Mouse (Mus musculus) urinary bladder, postnatal 4 days (tissue): ENCODE results near the gene Gm10031.

ENCODE experiments used
- DNase-seq, 2 experiments: peaks; one replicate each; pipeline ENCODE4 v3.0.0; 2021 to 2022; ENCODE audit warnings: low spot score in 2 of 2

Gm10031 gene

DNA sequence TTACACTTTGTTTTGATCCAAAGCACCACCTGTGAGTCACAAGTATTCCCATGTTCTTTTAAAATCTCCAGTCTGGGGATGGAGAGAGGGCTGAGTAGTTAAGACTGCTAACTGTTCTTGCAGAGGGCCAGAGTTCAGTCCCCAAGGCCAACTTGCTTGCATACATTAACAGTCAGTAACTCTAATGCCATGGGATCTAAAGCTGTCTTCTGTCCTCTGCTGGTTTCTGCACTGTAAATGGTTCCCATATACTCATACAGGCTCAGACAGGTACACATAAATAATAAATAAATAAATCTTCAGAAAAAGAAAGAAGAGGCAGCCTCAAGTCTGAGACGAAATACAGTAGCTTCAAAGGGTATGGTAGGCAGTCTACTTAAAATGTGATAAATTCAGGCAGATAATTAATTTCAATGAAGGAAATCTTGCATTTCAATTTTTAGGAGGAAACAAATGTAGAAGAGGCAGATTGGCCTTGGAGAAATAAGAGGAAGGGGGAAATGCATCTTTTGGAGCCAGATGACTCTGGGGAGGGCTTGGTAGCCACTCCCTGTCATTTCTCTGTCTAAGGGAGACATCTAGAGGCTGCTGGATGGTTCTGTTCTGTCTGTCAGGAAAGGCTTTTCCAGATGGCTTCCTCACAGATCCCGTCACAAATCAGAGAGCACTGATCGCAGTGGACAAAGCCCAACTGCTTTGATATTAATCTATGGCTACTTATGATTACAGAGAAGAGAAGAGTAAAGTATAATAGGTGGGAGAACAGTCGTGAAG, 16.2 kb downstream of the Gm10031 start:
- DNase-seq = no peak

DNA sequence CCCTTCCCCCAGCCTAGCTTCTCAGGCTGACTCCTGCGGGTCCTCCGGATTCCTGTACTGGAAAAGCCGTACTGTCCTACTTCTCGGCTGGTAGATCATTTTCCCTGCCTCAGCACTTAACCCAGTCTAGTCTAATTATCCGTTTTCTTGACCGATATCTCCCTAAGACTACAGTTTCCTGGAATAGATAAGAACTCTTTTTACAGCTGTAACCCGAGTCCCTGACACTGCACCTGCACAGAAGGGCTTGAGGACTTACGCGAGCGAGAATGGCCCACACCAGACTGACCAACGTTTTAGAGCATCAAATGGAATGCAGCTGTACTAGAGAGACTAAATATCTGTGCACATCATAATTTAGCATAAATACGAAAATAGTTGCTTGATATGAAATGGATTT, 20.2 kb downstream of the Gm10031 start:
- no peak for DNase-seq

DNA sequence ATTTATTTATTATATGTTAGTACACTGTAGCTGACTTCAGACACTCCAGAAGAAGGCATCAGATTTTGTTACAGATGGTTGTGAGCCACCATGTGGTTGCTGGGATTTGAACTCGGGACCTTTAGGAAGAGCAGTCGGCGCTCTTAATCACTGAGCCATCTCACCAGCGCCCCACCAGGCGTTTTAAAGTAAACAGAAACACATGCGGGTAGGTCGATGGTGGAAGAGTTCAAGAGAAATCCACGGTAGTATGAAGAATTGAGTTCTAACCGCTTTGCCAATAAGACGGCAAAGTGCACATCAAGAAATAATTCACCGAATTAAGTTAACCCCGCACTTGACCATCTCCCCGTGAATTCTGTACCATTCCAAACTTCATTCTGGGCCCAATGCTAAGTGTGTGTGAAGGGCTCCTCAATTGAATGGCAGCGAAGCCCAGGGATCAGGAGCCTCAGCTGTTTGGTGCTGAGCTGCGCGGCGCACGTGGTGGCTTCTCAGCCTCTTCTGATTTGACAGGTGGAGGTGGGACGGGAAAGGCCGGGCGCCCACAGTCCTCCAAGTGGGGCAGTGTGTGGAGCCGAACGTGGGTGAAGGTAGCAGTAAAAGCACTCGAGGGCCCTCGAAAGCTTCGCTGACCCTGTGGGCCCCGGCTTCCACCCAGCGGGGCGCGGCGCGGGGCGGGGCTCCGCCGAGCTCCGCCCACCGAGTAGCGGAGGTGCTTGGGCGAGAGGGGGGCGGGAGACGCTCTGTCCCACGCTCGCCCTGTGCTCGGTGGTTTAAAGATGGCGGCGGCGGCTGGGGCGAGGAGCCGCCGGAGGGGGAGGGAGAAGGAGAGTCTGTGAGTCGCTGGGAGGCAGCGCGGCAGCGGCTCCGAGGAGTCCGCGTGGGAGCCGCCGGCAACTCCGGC, 34.5 kb downstream of the Gm10031 start, which contains the start of gene Abl2:
Gene Abl2 (plus strand): TSS at position 763 of the 907 bp plus-strand sequence.
- DNase-seq = peak; percentile 84 to 88

DNA sequence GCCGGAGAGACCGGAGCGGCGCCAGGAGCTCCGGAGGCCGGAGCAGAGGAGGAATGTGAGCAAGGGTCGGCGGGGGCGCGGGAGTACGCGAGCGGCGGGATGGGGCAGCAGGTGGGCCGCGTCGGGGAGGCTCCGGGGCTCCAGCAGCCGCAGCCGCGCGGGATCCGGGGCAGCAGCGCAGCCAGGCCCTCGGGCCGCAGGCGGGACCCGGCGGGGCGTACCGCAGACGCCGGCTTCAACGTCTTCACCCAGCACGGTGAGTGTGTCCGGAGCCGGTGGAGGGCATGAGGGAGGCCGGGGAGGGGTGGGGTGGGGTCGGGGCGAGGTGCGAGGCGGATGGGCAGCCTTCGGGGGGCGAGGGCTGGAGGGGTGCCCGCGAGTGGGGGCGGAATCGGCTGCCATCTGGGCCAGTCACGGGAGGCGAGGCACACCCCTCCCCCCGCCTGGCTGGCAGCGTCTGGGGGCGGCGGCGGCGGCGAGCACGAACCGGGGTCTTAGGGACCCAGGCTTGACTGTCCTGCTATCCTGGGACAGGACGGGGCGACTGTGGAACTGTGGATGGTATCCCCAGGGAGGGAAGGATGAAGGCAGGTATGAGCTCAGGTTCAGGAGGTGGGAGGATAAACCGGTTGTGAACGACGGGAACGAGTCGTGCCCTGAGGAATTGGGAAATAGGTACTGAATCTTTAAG, 35.3 kb downstream of the Gm10031 start:
- peak; percentile 37 to 67 for DNase-seq

DNA sequence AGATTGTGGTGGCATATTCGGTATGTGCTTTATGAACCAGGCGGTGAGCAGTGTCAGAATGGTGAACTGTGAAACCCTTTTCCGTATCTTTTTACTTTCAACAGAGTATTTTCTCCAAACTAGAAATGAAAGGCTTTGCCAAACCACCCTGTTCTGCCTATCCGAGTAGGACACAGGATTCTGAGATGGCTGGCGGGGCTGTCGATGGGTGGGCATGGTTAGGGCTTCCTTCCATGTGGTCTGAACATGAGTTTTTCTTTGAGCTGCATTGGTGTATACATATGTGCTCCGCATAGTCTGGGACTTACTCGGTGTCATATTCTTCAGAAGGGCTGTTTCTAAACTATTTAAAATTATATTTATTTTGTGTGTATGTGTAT, 35.8 kb downstream of the Gm10031 start:
- DNase-seq = no peak

DNA sequence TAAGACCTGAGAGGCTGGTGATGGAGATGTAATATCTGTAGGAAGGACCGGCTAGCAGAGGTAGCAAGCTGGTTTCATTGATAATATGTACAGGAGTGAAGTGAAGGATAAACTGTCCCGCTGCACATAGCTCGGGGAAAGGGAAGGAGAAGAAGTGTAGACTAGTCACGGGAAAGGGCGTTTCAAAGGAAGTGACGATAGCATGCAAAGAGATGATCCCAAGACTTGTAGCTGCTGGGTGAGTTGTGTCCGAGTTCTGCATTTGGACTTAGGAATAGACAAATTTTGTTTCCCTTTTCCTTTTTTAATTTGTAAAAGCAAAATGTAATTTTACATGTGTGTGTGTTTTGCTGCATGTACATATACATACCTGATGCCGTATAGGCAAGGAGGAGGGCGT, 36.7 kb downstream of the Gm10031 start:
- no peak for DNase-seq

DNA sequence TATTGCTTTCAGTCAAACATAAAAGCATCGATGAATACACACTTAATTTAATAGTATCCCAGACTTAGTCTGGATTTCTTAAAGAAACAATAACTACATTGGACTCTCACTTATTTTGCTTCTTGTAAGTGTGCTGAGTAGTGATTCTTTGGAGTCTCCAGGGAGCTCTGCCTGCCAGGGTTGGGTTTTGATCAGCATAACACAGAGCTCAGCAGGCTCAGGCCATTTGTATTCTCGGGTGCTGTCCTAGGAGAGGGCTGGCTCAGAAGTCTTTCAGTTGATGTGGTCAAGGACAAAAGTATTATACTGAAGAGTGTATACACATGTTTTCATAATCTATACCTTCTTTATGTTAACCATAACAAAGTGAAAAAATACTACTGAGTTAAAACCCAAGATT, 41.5 kb downstream of the Gm10031 start:
- no peak for DNase-seq

DNA sequence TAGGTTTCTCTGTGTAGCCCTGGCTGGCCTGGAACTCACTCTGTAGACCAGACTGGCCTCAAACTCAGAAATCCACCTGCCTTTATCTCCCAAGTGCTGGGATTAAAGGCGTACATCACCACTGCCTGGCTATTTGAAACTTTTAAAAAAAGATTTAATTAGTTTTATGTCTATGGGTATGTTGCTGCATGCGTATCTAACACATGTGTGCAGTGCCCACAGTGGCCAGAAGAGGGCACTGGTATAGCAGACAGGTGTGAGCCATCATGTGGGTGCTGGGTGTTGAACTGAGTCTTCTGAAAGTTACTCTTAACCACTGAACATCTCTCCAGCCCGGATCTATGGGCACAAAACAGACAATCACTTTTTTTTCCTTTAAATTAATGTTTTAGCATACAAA, 42.3 kb downstream of the Gm10031 start:
- no peak for DNase-seq

DNA sequence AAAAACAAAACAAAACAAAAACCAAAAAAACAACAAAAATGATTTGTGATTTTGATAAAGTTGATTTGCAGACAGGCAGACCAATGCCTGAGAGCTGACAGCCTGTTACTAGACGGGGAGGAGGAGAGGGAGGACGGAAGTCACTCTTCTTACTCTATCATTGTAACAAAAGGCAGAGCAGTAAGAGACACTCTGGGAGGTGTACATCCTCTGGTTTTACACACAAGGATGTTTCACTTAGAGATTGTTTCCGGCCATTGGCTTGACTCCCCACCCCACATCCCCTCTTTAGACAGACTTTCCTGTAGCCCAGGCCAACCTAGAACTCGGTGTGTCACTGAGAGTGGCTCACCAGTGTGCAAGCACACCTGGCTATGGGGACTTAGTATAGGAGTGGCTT, 45.8 kb downstream of the Gm10031 start:
- no peak for DNase-seq

DNA sequence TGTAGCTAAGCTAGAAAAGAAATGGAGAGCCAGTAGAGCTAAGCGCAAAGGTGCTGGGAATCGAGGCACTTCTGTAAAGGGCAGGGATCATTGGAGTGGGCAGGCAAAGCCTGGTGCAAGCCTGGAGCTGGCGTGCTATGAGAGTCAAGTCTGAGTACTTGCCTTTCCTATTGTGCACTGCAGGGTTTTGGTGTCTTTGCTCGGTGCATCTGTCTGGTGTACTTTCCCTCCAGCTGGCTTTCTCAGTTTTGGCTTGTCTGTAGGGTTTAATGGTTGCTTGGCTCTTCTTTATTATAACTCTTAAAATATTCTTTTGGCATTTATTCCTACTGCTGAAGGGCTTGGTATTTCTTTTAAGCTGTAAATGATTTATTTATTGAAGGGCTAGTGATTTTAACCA, 49.1 kb downstream of the Gm10031 start:
- no peak for DNase-seq
